Mouse (Mus musculus): Measurements from ENCODE around the gene Tfe3.

Gene Tfe3

DNA sequence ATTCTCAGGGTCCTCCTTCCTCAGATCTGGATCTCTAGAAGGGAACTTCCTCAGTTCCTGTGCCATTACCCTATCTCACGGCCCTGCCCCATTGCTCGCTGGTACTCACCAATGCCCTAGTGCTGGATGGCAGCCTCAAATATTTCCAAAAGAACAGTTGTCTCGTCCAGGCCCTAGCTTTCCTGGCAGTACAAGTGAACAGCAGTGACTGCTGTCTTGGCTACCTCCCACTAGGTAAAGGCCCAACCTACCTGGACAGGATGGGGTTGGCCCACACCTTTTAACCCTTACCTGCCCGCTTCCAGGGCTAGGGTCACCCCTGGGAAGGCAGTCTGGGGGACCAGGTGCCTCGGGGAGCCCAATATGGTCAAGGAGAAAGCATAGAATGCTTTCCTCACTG is 21.3 kb upstream of the Tfe3 start:
- no peak for TF ChIP-seq GATA4 (IDR thresholded peaks at IDR 0.05; ENCODE audit: insufficient replicate concordance, low read length)

DNA sequence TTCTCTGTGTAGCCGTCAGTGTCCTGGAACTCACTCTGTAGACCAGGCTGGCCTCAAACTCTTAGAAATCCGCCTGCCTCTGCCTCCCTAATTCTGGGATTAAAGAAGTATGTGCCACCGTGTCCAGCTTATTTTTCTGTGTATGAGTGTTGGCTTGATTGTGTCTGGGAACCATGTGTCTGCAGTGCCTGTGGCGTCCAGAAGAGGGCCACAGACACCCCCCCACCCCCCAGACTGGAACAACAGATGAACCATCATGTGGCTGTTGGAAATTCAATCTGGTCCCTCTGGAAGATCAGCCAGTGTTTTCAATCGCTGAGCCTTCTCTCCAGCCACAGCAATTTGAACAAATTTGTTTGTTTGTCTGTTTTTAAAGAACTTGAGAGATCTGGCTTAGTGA is 18.9 kb upstream of the Tfe3 start:
- TF ChIP-seq GATA4 (IDR thresholded peaks at IDR 0.05; ENCODE audit: insufficient replicate concordance, low read length) = no peak

DNA sequence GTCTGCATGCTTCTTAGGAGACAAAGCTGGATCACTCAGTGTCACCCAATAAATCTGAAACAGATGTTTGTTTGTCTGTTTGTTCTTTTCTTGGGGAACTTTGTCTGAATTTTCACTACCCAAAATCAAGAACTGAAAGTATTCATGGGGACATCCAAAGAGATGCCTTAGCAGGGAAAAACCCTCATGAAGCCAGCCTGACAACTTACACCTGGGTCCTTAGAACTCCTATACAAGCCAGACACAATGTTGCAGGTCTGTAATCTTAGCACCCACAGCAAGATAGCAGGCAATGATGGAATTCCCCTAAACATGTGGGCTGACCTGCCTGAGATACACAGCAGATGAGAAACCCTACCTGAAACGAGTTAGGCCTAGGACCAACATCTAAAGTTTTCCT is 17.4 kb upstream of the Tfe3 start:
- no peak for TF ChIP-seq GATA4 (IDR thresholded peaks at IDR 0.05; ENCODE audit: insufficient replicate concordance, low read length)

DNA sequence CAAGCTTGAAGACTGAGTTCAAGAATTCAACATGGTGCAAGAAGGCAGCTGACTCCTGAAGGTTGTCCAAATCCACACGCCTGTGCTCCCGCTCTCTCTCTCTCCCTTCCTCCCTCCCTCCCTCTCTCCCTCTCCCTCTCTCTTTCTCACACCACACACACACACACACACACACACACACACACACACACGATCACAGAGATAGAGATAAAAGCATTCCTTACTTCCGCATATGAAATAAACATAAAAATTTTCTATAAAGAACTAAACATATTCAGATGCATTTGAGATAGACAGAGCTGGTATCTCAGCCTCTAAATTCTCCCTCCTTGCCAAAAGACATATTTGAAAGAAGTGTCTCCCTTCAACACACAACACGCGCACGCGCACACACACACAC is 16.9 kb upstream of the Tfe3 start:
- no peak for TF ChIP-seq GATA4 (IDR thresholded peaks at IDR 0.05; ENCODE audit: insufficient replicate concordance, low read length)

DNA sequence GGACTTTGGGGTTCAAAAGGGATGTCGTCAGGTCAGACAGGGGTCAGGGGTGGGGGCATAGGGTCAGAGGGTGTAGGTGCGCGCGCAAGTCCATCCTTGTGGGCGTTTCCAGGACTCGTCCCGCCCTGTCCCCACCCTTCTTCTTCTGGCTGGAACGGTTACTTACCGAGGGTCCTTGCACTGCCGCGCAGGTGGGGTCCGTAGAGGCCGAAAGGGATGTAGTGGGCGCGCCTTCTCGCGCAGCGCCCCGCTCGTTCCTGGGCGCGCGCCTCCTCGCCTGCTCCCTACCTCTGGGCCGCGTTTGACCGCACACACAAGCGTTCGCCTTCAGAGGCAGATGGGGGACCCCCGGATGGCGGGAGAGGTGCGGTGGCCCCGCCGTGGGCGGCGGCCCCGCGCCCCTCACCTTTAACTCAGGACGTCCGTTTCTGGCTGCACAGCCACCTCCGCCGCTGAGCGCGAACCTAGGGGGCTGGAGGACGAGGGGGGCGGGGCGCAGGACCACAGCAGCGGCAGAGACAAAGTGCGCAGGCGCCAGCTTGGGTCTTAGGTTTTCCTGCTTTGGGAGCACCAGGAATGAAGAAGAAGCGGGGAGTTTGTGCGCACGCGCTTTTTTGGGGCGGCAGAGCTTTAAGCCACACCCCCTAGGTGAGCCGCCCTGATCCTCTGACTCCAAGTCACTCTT is 11.8 kb upstream of the Tfe3 start, which contains the start of gene Ccdc120:
Gene Ccdc120, minus strand, starts transcription at position 474 of the 685 bp plus-strand sequence.
- no peak for TF ChIP-seq GATA4 (IDR thresholded peaks at IDR 0.05; ENCODE audit: insufficient replicate concordance, low read length)

DNA sequence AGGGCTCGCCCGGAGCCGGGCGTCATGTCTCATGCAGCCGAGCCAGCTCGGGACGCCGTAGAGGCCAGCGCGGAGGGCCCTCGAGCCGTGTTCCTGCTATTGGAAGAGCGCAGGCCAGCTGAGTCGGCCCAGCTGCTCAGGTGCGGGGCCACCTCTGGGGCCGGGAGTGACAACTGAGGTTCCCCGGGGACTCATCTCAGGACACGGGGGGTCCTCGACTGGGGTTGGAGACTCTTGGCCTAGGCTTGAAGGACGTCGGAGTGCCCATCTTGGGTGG is 499 bp downstream of the Tfe3 start:
- TF ChIP-seq GATA4 (IDR thresholded peaks at IDR 0.05; ENCODE audit: insufficient replicate concordance, low read length) = no peak

DNA sequence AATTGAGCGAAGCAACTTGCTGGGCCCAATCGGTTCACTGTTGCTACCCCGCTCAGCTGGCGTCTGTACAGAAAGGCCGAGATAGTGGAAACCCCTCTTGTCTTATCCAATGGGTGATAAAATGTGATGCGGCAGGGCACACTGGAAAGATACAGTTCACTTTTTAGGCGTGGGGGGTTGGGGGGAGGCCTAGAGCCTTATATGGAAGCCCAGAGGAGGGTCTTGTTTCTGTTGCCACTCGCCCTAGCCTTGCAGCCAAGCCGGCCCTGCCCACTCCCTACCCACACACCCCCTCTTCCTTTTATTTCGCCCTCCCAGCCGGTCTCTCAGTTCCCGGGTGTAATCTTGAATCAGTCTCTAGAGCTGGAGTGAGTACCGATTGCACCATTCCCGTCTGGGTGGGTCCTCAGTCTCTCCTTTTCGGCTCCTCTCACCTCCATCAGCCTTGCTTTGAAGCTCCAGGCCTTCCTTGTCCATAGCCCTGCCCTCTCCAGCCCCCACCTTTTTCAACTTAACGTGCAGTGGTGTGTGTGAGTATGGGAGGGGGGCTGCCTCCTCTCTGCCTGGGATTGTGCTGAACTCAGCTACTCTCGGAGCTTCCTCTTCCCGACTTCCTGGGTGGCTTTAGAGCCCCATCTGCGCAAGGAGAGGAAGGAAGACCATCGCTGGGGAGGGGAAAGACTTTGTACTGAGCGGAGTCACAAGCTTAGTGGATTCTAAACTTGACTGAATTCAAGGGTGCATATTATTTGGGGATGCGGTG is 1.5 kb downstream of the Tfe3 start:
- no peak for TF ChIP-seq GATA4 (IDR thresholded peaks at IDR 0.05; ENCODE audit: insufficient replicate concordance, low read length)

DNA sequence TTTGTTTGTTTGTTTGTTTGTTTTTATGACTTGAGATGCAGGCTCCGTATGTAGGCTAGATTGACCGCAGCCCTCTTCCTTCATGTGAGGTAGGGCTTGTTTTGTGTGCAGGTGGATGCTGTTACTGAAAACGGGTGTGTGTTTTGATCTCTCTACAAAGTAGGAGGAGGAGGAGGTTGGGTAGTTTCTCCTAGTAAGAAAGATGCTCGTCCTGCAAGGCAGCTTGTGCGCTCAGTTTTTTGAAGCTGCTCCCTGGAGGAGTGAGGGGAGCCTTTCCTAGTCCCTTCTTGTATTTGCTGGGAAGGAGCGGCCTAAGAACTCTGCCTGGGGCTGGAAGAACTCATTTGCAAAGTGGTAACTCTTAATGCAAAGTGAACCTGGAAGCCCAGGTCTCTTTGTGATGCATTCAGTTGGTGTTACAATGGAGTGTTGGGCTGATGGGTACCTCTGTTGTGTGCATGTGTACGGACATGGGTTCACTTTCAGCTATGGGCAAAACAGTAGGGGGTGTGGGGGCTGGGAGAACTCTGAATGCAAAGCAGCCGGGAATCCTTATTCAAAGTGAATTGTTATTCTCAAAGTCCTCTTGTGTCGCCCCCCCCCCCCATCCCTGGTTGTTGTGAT is 2.4 kb downstream of the Tfe3 start:
- TF ChIP-seq GATA4 (IDR thresholded peaks at IDR 0.05; ENCODE audit: insufficient replicate concordance, low read length) = no peak

DNA sequence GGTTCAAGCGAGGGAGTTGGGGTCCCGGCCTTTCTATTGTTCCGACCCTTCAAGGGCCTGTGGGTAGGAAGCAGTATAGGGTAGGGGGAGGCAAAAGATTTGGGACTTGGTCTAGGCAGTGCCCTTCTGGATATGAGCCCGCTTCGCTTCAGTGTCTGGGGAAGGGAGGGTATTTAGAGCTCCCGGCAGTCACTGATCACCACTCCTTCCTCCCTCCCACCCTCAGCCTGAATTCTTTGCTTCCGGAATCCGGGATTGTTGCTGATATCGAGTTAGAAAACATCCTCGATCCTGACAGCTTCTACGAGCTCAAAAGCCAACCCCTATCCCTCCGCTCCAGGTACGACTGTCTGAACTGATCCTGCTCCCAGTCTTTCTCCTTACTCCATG is 2.9 kb downstream of the Tfe3 start:
- no peak; the same call in 1 of the 2 replicates for TF ChIP-seq GATA4 (IDR thresholded peaks at IDR 0.05; ENCODE audit: insufficient replicate concordance, low read length)

DNA sequence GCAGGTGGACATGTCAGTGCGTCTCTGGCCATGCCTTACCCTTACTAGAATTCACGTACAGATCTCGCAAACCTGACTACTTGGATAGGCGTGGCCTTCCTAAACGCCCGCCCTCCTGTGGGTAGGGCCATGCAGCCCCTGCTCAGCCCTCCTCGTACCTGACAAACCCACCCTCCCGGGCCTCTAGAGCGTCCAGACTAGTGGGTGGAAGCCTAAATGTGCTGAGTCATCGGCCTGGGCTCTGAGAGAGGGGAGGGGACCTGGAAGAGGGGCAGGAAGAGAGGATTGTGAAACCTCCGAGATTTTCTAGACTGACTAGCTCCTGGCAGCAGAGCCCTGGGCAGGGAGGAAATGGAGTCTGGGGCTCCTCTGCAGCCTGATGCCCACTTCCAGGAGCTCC is 3.4 kb downstream of the Tfe3 start:
- no peak for TF ChIP-seq GATA4 (IDR thresholded peaks at IDR 0.05; ENCODE audit: insufficient replicate concordance, low read length)

DNA sequence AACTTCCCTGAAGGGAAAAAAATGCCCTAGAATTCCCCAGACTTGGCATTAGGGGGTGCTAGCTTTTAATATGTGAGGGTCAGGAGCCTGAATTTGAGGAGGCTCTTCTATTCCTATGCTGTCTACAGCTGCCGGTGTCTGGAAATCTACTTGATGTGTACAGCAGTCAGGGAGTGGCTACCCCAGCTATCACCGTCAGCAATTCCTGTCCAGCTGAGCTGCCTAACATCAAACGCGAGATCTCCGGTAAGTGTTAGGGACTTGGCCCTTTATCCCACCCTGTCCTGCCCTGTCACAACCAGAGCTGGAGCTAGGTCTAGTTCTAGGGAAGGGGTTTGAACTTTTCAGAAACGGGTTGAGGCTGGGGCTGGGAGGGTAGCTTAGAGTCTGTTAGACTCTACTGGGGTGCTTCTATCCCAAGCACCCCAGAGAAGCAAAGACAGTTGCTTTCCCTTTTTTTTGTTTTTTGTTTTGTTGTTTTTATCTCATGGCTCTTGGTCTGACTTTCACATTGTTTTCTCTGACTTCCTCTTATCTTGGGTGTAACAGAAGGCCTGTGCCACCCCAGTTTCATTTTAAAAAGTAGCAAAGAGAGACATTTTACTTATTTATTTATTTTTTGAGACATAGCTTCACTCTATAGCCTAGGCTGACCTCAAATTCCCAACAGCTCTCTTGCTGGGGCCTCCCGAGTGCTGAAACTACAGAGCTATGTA is 7.1 kb downstream of the Tfe3 start:
- no peak for TF ChIP-seq GATA4 (IDR thresholded peaks at IDR 0.05; ENCODE audit: insufficient replicate concordance, low read length)

DNA sequence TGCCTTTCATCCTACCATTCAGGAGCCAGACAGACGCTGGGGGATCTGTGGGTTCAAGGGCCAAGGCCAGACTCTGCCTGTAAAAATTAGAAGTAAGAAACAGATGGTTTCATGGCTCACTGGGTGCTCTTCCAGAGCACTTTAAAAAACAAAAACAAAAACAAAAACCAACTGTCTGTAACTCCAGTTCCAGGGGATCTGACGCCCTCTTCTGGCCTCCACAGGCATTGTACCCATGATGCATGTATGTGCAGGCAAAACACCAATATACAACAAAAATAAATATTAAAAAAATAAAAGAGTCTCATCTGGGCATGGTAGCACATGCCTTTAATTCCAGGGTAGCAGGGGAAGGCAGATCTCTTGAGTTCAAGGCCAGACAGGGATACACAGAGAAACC is 10.4 kb downstream of the Tfe3 start:
- no peak for TF ChIP-seq GATA4 (IDR thresholded peaks at IDR 0.05; ENCODE audit: insufficient replicate concordance, low read length)

DNA sequence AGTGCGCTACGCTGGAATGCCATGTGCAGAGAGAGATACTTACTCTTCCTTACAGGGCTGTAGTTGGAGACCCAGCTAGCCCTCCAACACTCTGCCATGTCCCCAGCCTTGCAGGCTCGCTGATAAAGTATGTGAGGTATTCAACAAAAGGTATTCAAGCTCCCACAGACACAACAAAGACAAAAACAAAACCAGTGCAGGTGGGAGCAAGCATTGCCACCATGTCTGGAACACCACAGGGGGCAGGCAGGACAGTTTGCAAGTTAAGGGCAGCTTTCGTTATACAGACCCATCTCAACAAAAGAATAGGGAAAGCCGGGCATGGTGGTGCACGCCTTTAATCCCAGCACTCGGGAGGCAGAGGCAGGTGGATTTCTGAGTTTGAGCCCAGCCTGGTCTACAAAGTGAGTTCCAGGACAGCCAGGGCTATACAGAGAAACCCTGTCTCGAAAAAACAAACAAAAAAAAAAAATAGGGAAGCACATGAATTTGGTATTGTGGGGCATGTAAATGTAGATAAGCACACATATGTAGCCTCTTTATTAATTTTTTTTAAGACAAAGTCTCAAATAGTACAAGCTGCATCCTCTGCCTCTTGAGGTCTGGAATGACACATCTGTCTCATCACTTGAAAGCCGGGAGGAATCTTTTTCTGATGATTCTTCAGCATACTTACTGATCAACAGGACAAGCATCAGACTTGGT is 13.3 kb downstream of the Tfe3 start:
- no peak for TF ChIP-seq GATA4 (IDR thresholded peaks at IDR 0.05; ENCODE audit: insufficient replicate concordance, low read length)

DNA sequence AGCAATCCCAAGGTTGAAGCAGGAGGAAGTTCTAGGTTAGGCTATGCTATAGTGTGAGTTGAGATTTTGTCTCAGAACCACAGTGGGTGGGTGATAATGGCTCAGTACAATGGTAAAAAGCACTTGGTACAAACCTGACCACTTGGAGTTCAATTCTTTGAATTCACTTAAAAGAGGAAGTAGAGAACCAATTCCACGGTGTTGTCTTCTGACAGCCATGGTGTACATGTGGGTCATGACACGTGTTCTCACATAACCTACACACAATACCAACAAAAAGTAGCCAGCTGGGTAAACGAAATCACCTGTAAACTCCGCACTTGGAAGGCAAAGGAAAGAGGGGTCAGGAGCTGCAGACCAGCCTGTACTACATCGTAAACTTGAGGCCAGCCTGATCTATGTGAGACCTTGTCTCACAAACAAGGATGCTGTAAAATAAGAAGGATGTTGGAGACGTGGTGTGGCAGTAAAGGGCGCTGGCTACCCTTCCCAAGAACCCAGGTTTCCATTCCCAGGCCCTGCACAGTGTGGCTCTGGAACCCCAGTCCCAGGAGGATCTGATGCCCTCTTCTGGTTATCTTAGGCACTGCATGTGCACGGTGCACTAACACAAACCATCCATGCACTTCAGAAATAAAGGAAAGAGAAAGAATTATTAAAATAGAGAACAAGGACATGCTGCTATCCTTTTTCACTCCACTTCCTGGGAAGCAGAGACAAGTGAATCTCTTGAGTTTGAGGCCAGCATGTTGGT is 14.1 kb downstream of the Tfe3 start:
- no peak for TF ChIP-seq GATA4 (IDR thresholded peaks at IDR 0.05; ENCODE audit: insufficient replicate concordance, low read length)
